Mouse (Mus musculus): ENCODE results near the gene Pold1.

DNA sequence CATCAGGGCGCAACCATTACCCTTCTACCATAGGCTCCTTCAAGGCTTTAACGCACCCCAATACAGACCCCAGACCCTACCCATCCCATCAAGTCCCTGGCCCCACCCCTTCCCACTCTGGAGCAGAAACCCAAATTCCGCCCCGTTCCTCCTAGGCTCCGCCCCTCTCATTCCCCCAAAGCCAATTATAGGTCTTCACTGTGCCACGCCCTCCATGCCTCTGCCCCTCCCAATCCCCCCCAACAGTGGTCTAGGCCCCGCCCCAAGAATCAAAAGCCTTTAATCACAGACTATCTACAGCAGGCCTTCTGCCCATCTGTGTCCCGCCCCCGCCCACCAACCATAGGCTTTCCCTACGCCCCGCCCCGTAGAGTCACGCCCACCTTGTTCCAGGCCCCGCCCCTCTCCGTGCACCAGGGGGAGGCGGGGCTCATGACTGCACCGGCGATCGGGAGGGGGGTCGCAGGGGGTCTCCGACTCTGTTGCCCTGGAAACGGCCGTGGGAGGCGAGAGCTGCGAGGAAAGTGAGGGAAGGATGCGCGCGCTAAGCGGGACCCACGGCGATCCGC lies 4.6 kb upstream of the Pold1 start:
- no peak for TF ChIP-seq CTCF (IDR thresholded peaks at IDR 0.05; ENCODE audit: low read depth, low read length)
- no peak for TF ChIP-seq TAL1 (conservative IDR thresholded peaks at IDR 0.05; ENCODE audit: low read depth, low read length)
- no peak for TF ChIP-seq GATA1 (IDR thresholded peaks at IDR 0.05; ENCODE audit: borderline replicate concordance, low read length)
- TF ChIP-seq POLR2AphosphoS5 (IDR thresholded peaks at IDR 0.05; ENCODE audit: insufficient replicate concordance, low read depth, low read length) = no peak
